Mouse (Mus musculus): ENCODE results near the gene Il5. TPM values are rescaled to one million over a fixed set of nuclear protein-coding genes. Genes with fewer than 3 reads are reported as not detected.

Gene Il5
- total RNA-seq, 2 experiments from 2014 or later, result not detected

GRCm38 (mm10) chr11:53764581-53764980 is 44.0 kb downstream of the Il5 start:
- no peak for DNase-seq (ENCODE audit: low spot score)
- intact Hi-C loops (cut with DNase I), result loop anchor here (5.0 kb wide), 1 partner anchor 53 kb away; no protein-coding TSS in a partner anchor

GRCm38 (mm10) chr11:53768422-53769184 is 48.0 kb downstream of the Il5 start:
- intact Hi-C loops (cut with DNase I), result no loop called here
- no peak for DNase-seq (ENCODE audit: low spot score)

GRCm38 (mm10) chr11:53769185-53769576 is 48.6 kb downstream of the Il5 start:
- no peak for DNase-seq (ENCODE audit: low spot score)

GRCm38 (mm10) chr11:53769760-53770124 is 49.1 kb downstream of the Il5 start, which contains the start of gene Irf1:
Gene Irf1 (plus strand): TSS chr11:53770014.
- peak; percentile 96 for DNase-seq (ENCODE audit: low spot score)
- intact Hi-C loops (cut with DNase I), result loop anchor here (2.0 to 5.0 kb wide), 2 partner anchors 15 to 43 kb away; no protein-coding TSS in a partner anchor

More at GRCm38 (mm10) chr11:53769185-53769576, 48.6 kb downstream of the Il5 start:
- intact Hi-C loops (cut with DNase I), result no loop called here

GRCm38 (mm10) chr11:53770125-53770791 is 49.7 kb downstream of the Il5 start:
- intact Hi-C loops (cut with DNase I), result loop anchor here (2.0 to 5.0 kb wide), 2 partner anchors 15 to 42 kb away; no protein-coding TSS in a partner anchor
- DNase-seq (ENCODE audit: low spot score), result peak; percentile 77

- DNase-seq (ENCODE audit: low spot score), result no peak
- intact Hi-C loops (cut with DNase I), result loop anchor here (2.0 to 5.0 kb wide), 2 partner anchors 14 to 41 kb away; no protein-coding TSS in a partner anchor
These were observed 50.6 kb downstream of the Il5 start for GRCm38 (mm10) chr11:53771001-53771744.

- intact Hi-C loops (cut with DNase I), result loop anchor here (5.0 kb wide), 1 partner anchor 40 kb away; no protein-coding TSS in a partner anchor
These were observed 51.9 kb downstream of the Il5 start for GRCm38 (mm10) chr11:53772536-53772935.

GRCm38 (mm10) chr11:53773087-53773486 is 52.5 kb downstream of the Il5 start, which contains the start of gene Gm17334:
Gene Gm17334 (minus strand): TSS chr11:53773187.
- intact Hi-C loops (cut with DNase I), result loop anchor here (5.0 kb wide), 1 partner anchor 39 kb away; no protein-coding TSS in a partner anchor
- DNase-seq (ENCODE audit: low spot score), result no peak

More at GRCm38 (mm10) chr11:53772536-53772935, 51.9 kb downstream of the Il5 start:
- DNase-seq (ENCODE audit: low spot score), result no peak

- intact Hi-C loops (cut with DNase I), result loop anchor here (5.0 kb wide), 1 partner anchor 38 kb away; no protein-coding TSS in a partner anchor
- DNase-seq (ENCODE audit: low spot score), result no peak
These were observed 53.2 kb downstream of the Il5 start for GRCm38 (mm10) chr11:53773641-53774360.

Small RNA genes lying within 50 kb of the gene (microRNA-seq; reads per million reads assigned to microRNA genes)
- not detected for gene Mir7671

Other genes starting within 250 kb of the Il5 start
- gene Gm9945, start 240.6 kb upstream of the Il5 start, total RNA-seq (2021), result not detected
- gene Sowaha, start 240.5 kb upstream of the Il5 start, total RNA-seq (2021), result under 1 TPM; 0.08 to 0.17 TPM
- gene Sept8, start 201.5 kb upstream of the Il5 start, total RNA-seq (2021), result 10 to 100 TPM; 32.0 to 37.0 TPM
- 1 to 10 TPM; 7.6 to 9.6 TPM for gene Kif3a, start 153.4 kb upstream of the Il5 start, total RNA-seq (2021)
- not detected for gene Il4, start 102.1 kb upstream of the Il5 start, total RNA-seq (2021)
- not detected for gene Il13, start 86.1 kb upstream of the Il5 start, total RNA-seq (2021)
- gene Rad50, start 13.5 kb upstream of the Il5 start, total RNA-seq (2021), result 1 to 10 TPM; 6.3 to 6.7 TPM
- gene Irf1, start 49.2 kb downstream of the Il5 start, total RNA-seq (2021), result 10 to 100 TPM; 13.7 to 21.1 TPM
- gene Gm17334, start 52.4 kb downstream of the Il5 start, total RNA-seq (2021), result under 1 TPM in 1 of 2 experiments, not detected in 1; 0.31 TPM
- 1 to 10 TPM; 1.3 to 1.7 TPM for gene Gm12216, start 138.5 kb downstream of the Il5 start, total RNA-seq (2021)
- 10 to 100 TPM; 21.9 to 25.9 TPM for gene Slc22a5, start 170.9 kb downstream of the Il5 start, total RNA-seq (2021)

Data from heart, postnatal 25 days (tissue).